Mouse (Mus musculus) stomach, embryonic 14.5 days (tissue): ENCODE measurements around the gene Rbbp6. TPM values are rescaled to one million over a fixed set of nuclear protein-coding genes. Genes with fewer than 3 reads are reported as not detected.

Experiments
- ATAC-seq: fragments of 200-750 bp; cut with Nextera tagmentation; 2 replicates; pipeline ENCODE4 v1.8.0; 2017; ENCODE audit warnings: low read depth, moderate TSS enrichment; ENCODE audit not compliant: insufficient number of reproducible peaks, insufficient read depth, low FRiP score
- H3K27ac ChIP-seq: fragments of 300-500 bp; sonication (generic); 2 replicates; pipeline ENCODE4 v1.5.1; 2014; ENCODE audit warnings: mild to moderate bottlenecking, low read length, moderate library complexity, mixed read lengths
- H3K27me3 ChIP-seq: fragments of 300-500 bp; sonication (generic); 2 replicates; pipeline ENCODE4 v1.6.1; 2014; ENCODE audit warnings: low read length, control low read depth, mixed read lengths; ENCODE audit not compliant: control insufficient read depth, insufficient read depth
- H3K36me3 ChIP-seq: fragments of 300-500 bp; sonication (generic); 2 replicates; pipeline ENCODE4 v1.6.1; 2014; ENCODE audit warnings: mild to moderate bottlenecking, control low read depth, low read length, moderate library complexity, mixed read lengths; ENCODE audit not compliant: control insufficient read depth, insufficient read depth
- H3K4me1 ChIP-seq: fragments of 300-500 bp; sonication (generic); 2 replicates; pipeline ENCODE4 v1.6.1; 2014; ENCODE audit warnings: low read length, control low read depth, mixed read lengths; ENCODE audit not compliant: control insufficient read depth, insufficient read depth
- H3K4me2 ChIP-seq: fragments of 300-500 bp; sonication (generic); replicated peaks from 2 replicates; pipeline ENCODE4 v1.6.1; 2014; ENCODE audit warnings: low read depth, low read length, control low read depth
- H3K4me3 ChIP-seq: fragments of 300-500 bp; sonication (generic); 2 replicates; pipeline ENCODE4 v1.5.1; 2014; ENCODE audit warnings: low read depth, low read length, control low read depth
- H3K9ac ChIP-seq: fragments of 300-500 bp; sonication (generic); replicated peaks from 2 replicates; pipeline ENCODE4 v1.6.1; 2014; ENCODE audit warnings: low read depth, mild to moderate bottlenecking, control low read depth, low read length, moderate library complexity, mixed read lengths
- H3K9me3 ChIP-seq: fragments of 300-500 bp; sonication (generic); 2 replicates; pipeline ENCODE4 v1.6.1; 2016; ENCODE audit warnings: low read depth, low read length, control low read depth; ENCODE audit not compliant: control insufficient read depth
- WGBS: fragments of 180-500 bp; shearing (Covaris S2); extraction: QIAGEN DNeasy Blood & Tissue Kit; methylation state at CpG from one replicate; pipeline ENCODE4 v1.1.7; 2014; 5-methylcytosine and 5-hydroxymethylcytosine counted together
- polyA plus RNA-seq: library from polyadenylated mRNA; unstranded; fragments of >200 nt; fragmentation: Nextera tagmentation; extraction: Ambion mirVana; gene quantifications from 2 replicates; pipeline ENCODE4 v1.2.1, GENCODE M21; 2014

Rbbp6 gene
- polyA plus RNA-seq, 1 experiment from 2014 or later: 44.7 TPM

GRCm38 (mm10) chr7:123000796-123001195 lies 35.3 kb downstream of the Rbbp6 start:
- Histone ChIP-seq H3K9ac (no peak overlapping the region), H3K27ac (no peak overlapping the region), H3K4me1 (no peaks in the 10 kb centered on the region), H3K9me3 (no peaks in the 10 kb centered on the region), H3K27me3 (no peaks in the 10 kb centered on the region), H3K36me3 (peaks cover 79% of the 10 kb centered on the region), H3K4me3 (no peak overlapping the region), H3K4me2 (no peak overlapping the region)
- ATAC-seq: no peak
- WGBS: 91% methylated on average over 16 of the region's 16 CpGs

DNA sequence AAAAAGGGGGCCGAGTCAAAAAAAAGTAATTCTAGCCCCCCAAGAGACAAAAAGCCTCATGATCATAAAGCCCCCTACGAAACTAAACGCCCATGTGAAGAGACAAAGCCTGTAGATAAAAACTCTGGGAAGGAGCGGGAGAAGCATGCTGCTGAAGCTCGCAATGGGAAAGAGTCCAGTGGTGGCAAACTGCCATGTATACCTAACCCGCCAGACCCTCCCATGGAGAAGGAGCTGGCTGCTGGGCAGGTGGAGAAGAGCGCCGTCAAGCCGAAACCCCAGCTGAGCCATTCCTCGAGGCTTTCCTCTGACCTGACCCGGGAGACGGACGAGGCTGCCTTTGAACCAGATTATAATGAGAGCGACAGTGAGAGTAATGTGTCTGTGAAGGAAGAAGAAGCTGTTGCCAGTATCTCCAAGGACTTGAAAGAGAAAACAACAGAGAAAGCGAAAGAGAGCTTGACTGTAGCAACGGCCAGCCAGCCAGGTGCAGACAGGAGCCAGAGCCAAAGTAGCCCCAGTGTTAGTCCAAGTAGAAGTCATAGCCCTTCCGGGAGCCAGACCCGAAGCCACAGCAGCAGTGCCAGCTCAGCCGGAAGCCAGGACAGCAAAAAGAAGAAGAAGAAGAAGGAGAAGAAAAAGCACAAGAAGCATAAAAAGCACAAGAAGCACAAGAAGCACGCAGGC lies 36.0 kb downstream of the Rbbp6 start:
- H3K4me3 ChIP-seq: no peak overlapping the region
- H3K4me2 ChIP-seq: no peak overlapping the region
- WGBS: 81% methylated on average over 20 of the region's 20 CpGs
- H3K27me3 ChIP-seq: no peaks in the 10 kb centered on the region
- no peaks in the 10 kb centered on the region for H3K4me1 ChIP-seq
- H3K36me3 ChIP-seq: peaks cover 76% of the 10 kb centered on the region
- H3K9me3 ChIP-seq: no peaks in the 10 kb centered on the region
- no peak overlapping the region for H3K9ac ChIP-seq
- no peak for ATAC-seq
- no peak overlapping the region for H3K27ac ChIP-seq

DNA sequence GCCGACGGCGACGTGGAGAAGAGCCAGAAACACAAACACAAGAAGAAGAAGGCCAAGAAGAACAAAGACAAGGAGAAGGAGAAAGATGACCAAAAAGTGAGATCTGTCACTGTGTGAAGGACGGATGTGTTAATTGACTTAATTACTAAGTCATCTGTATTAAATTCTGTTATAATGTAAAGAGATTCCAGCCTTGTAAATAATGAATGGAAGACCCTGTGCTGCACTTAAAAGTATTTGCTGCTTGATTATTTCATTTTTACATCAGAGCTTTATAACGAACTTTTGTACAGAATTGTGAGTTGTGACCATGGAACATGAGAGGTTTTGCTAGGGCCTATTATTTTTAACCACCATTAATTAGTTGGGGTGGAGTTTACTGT lies 36.5 kb downstream of the Rbbp6 start:
- Histone ChIP-seq H3K36me3 (peaks cover 70% of the 10 kb centered on the region), H3K4me3 (no peak overlapping the region), H3K27me3 (no peaks in the 10 kb centered on the region), H3K4me1 (no peaks in the 10 kb centered on the region), H3K27ac (no peak overlapping the region), H3K4me2 (no peak overlapping the region), H3K9ac (no peak overlapping the region), H3K9me3 (no peaks in the 10 kb centered on the region)
- no peak for ATAC-seq
- WGBS: 95% methylated on average over 6 of the region's 6 CpGs

GRCm38 (mm10) chr7:123003207-123003606 lies 37.7 kb downstream of the Rbbp6 start:
- peaks cover 63% of the 10 kb centered on the region for H3K36me3 ChIP-seq
- H3K9ac ChIP-seq: no peak overlapping the region
- H3K27me3 ChIP-seq: no peaks in the 10 kb centered on the region
- no peak overlapping the region for H3K4me2 ChIP-seq
- no peaks in the 10 kb centered on the region for H3K9me3 ChIP-seq
- WGBS: 87% methylated on average over 4 of the region's 4 CpGs
- 0 out of 2 replicates have a peak, but pooled peaks have one; percentile 49 for ATAC-seq
- no peaks in the 10 kb centered on the region for H3K4me1 ChIP-seq
- no peak overlapping the region for H3K4me3 ChIP-seq
- no peak overlapping the region for H3K27ac ChIP-seq

DNA sequence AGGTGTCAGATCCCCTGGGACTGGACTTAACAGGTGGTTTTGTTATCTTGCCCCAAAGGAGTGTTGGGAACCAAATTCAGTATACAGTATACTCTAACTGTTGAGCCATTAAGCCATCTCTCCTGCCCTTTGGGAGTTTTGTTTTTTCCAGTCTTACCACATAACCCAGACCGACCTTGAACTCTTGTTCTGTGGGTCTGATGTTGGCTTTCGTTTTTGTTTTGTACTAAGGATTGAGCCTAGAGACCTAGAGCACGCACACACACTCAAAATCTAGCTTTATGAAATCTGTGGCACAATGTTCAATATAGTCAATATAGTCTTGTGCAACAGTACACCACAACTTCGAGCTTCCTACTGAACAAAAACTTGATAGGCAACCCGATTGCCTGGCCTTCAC lies 39.0 kb downstream of the Rbbp6 start:
- no peaks in the 10 kb centered on the region for H3K9me3 ChIP-seq
- no peak overlapping the region for H3K4me3 ChIP-seq
- 94% methylated on average over 5 of the region's 5 CpGs for WGBS
- H3K4me2 ChIP-seq: no peak overlapping the region
- no peak for ATAC-seq
- H3K36me3 ChIP-seq: peaks cover 50% of the 10 kb centered on the region
- no peak overlapping the region for H3K9ac ChIP-seq
- no peak overlapping the region for H3K27ac ChIP-seq
- no peaks in the 10 kb centered on the region for H3K27me3 ChIP-seq
- no peaks in the 10 kb centered on the region for H3K4me1 ChIP-seq

- H3K9me3 ChIP-seq: no peaks in the 10 kb centered on the region
- no peak overlapping the region for H3K4me3 ChIP-seq
- no peak overlapping the region for H3K27ac ChIP-seq
- H3K4me1 ChIP-seq: no peaks in the 10 kb centered on the region
- no peak overlapping the region for H3K4me2 ChIP-seq
- H3K9ac ChIP-seq: no peak overlapping the region
- no peaks in the 10 kb centered on the region for H3K27me3 ChIP-seq
- peaks cover 34% of the 10 kb centered on the region for H3K36me3 ChIP-seq
- no peak for ATAC-seq
- WGBS: 71% methylated on average over 2 of the region's 2 CpGs
Measured at GRCm38 (mm10) chr7:123006251-123006650, 40.8 kb downstream of the Rbbp6 start.

DNA sequence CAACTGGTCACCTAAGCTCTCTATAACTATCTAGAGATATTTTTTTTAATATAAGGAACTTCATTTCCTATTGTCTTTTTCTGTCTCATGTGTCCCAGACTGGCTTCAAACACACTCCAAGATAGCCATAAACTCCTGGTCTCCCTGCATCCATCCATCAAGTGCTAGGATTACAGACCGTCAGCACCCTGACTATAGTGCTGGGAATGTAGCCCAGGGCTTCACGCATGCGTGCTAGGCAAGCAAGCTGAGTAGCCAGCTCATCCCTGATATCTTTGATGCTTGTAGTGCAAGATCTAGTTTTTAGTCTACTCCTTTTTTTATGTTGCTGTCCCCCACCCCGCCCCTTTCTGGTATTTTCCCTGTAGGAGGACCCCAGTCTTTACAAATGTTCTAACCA lies 42.3 kb downstream of the Rbbp6 start:
- Histone ChIP-seq H3K4me3 (no peak overlapping the region), H3K27ac (no peak overlapping the region), H3K4me1 (no peaks in the 10 kb centered on the region), H3K36me3 (peaks cover 20% of the 10 kb centered on the region), H3K9ac (no peak overlapping the region), H3K27me3 (no peaks in the 10 kb centered on the region), H3K4me2 (no peak overlapping the region), H3K9me3 (no peaks in the 10 kb centered on the region)
- WGBS: 52% methylated on average over 4 of the region's 4 CpGs
- ATAC-seq: no peak

DNA sequence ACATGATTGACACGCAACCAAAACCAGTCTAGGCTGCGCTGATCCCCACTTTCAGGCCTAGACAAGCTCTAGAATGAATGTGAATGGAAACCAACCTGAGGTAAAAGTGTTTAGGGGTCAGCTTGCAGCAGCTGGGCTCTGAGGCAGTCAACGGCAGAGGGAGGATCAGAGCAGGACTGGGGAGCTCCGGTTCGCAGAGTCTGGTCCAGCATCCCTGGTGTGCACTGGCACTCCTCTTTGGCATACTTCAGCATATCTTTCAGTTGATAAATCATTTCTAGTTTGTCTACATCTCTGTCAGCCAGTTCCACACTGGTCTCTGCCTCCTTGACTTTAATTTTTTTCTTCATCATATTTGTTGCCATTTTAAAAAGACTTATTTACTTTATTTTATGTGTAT lies 48.0 kb downstream of the Rbbp6 start:
- Histone ChIP-seq H3K9me3 (no peaks in the 10 kb centered on the region), H3K9ac (no peak overlapping the region), H3K4me1 (no peaks in the 10 kb centered on the region), H3K36me3 (no peaks in the 10 kb centered on the region), H3K4me3 (no peak overlapping the region), H3K27ac (no peak overlapping the region), H3K4me2 (no peak overlapping the region), H3K27me3 (no peaks in the 10 kb centered on the region)
- ATAC-seq: no peak
- WGBS: 63% methylated on average over 5 of the region's 5 CpGs

DNA sequence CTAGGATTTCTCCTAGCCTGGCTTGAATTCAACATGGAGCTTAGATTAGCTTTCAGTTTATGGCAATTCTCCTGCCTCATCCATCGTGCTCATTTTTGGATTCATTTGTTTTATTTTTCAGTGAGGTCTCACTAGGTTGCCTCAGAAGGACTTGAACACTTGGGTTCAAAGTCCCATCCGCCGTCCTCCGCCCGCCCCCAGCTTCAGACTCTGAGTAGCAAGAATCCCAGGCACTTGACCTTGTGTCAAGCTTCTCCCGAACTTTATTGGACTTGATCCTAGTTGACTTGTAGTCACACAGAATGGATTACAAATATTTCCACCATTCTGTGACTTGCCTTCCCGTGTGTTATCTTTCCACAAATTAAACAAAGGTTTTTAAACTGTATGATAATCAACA lies 49.2 kb downstream of the Rbbp6 start:
- H3K27me3 ChIP-seq: no peaks in the 10 kb centered on the region
- H3K4me2 ChIP-seq: no peak overlapping the region
- no peak overlapping the region for H3K4me3 ChIP-seq
- no peaks in the 10 kb centered on the region for H3K4me1 ChIP-seq
- no peaks in the 10 kb centered on the region for H3K9me3 ChIP-seq
- H3K36me3 ChIP-seq: no peaks in the 10 kb centered on the region
- 66% methylated on average over 7 of the region's 7 CpGs for WGBS
- ATAC-seq: no peak
- no peak overlapping the region for H3K9ac ChIP-seq
- H3K27ac ChIP-seq: no peak overlapping the region
